Mouse (Mus musculus) stomach, postnatal 0 days (tissue): ENCODE results near the gene Snd1. TPM values are rescaled to one million over a fixed set of nuclear protein-coding genes. Genes with fewer than 3 reads are reported as not detected.

Source experiments
- ATAC-seq: fragments of 200-750 bp; cut with Nextera tagmentation; 2 replicates; pipeline ENCODE4 v1.8.0; 2017; ENCODE audit not compliant: low FRiP score, low TSS enrichment
- DNase-seq: peaks from one replicate; pipeline ENCODE4 v3.0.0-alpha.2; 2016; ENCODE audit warnings: low spot score
- H3K27ac ChIP-seq: fragments of 300-500 bp; sonication (generic); replicated peaks from 2 replicates; pipeline ENCODE4 v1.5.1; 2014; ENCODE audit warnings: mild to moderate bottlenecking, control low read depth
- H3K27me3 ChIP-seq: fragments of 300-500 bp; sonication (generic); 2 replicates; pipeline ENCODE4 v1.6.1; 2014; ENCODE audit warnings: low read length; ENCODE audit not compliant: control insufficient read depth, insufficient read depth
- H3K36me3 ChIP-seq: fragments of 300-500 bp; sonication (generic); 2 replicates; pipeline ENCODE4 v1.6.1; 2014; ENCODE audit warnings: low read length, mixed read lengths; ENCODE audit not compliant: control insufficient read depth, insufficient read depth
- H3K4me1 ChIP-seq: fragments of 300-500 bp; sonication (generic); replicated peaks from 2 replicates; pipeline ENCODE4 v1.6.1; 2014; ENCODE audit warnings: antibody characterized with exemption; ENCODE audit not compliant: control insufficient read depth, insufficient read depth
- H3K4me2 ChIP-seq: fragments of 300-500 bp; sonication (generic); replicated peaks from 2 replicates; pipeline ENCODE4 v1.6.1; 2014; ENCODE audit warnings: low read depth, mild to moderate bottlenecking, control low read depth, moderate library complexity
- H3K4me3 ChIP-seq: fragments of 300-500 bp; sonication (generic); 2 replicates; pipeline ENCODE4 v1.5.1; 2014; ENCODE audit warnings: low read depth, low read length, control low read depth
- H3K9ac ChIP-seq: fragments of 300-500 bp; sonication (generic); 2 replicates; pipeline ENCODE4 v1.6.1; 2014; ENCODE audit warnings: mild to moderate bottlenecking, low read length, control low read depth, mixed read lengths
- H3K9me3 ChIP-seq: fragments of 300-500 bp; sonication (generic); 2 replicates; pipeline ENCODE4 v1.6.1; 2016; ENCODE audit warnings: low read length; ENCODE audit not compliant: control insufficient read depth
- CTCF ChIP-seq: IDR thresholded peaks from 2 replicates; pipeline ENCODE4 v1.5.1; 2016; ENCODE audit warnings: antibody characterized with exemption, low read depth, mild to moderate bottlenecking, moderate library complexity
- EP300 ChIP-seq: optimal IDR thresholded peaks from 2 replicates; pipeline ENCODE3; 2016; ENCODE audit warnings: antibody characterized with exemption
- WGBS: fragments of 180-500 bp; shearing (Covaris S2); extraction: QIAGEN DNeasy Blood & Tissue Kit; methylation state at CpG from one replicate; pipeline ENCODE4 v1.1.7; 2014; 5-methylcytosine and 5-hydroxymethylcytosine counted together
- polyA plus RNA-seq: library from polyadenylated mRNA; unstranded; fragments of >200 nt; fragmentation: Nextera tagmentation; extraction: Ambion mirVana; gene quantifications from 2 replicates; pipeline ENCODE4 v1.2.1, GENCODE M21; 2015

The Snd1 gene
- polyA plus RNA-seq, 1 experiment from 2014 or later: 81.3 TPM

DNA sequence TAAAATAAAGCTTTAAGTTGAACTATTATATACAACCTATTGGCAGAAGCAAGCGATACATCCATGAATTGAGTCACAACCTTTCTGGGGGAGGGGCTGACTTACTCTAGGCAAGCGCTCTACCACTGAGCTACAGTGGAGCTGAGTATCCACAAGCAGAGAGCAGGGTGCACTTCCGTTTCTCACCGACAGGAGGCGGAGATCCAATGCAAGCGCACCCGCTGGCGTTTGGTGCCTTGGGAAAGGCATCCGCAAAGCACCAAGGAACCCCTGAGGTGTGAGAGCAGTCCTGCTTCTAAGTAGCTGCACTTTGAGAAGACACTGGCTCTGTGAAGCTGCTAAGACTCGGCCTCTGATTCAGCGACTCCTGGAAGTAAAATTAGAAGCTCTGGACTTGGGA, 480.6 kb downstream of the Snd1 start:
- peak; percentile 36 for DNase-seq
- no peak overlapping the region for H3K4me3 ChIP-seq
- H3K36me3 ChIP-seq: no peaks in the 10 kb centered on the region
- no peak overlapping the region for H3K4me2 ChIP-seq
- H3K9me3 ChIP-seq: no peaks in the 10 kb centered on the region
- no peak overlapping the region for H3K27ac ChIP-seq
- H3K9ac ChIP-seq: no peak overlapping the region
- H3K4me1 ChIP-seq: no peaks in the 10 kb centered on the region
- no peak for ATAC-seq
- 17% methylated on average over 11 of the region's 11 CpGs for WGBS
- TF ChIP-seq EP300 (no peak), CTCF (peak; percentile 76)
- H3K27me3 ChIP-seq: no peaks in the 10 kb centered on the region

DNA sequence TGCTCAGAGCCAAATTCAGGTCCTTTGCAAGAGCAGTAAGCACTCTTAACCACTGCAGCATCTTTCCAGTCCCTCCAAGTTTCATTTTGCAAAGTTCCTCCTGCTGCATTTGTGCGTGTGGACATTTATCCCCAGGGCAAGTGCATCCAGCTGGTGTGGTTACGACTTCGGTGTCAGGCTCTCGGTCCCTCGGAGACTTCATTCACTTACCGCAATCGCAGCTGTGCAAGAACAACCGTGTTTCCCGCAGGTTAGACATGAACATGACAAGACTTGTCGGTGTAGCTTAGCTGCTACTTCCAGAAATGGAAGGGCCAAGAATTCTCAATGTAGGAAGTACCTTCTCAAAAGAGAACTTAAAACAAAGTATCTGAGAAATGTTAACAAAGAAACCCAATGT, 482.5 kb downstream of the Snd1 start:
- no peak overlapping the region for H3K27ac ChIP-seq
- no peak overlapping the region for H3K9ac ChIP-seq
- no peak for ATAC-seq
- TF ChIP-seq EP300: no peak
- TF ChIP-seq CTCF: no peak
- no peaks in the 10 kb centered on the region for H3K4me1 ChIP-seq
- WGBS: 66% methylated on average over 10 of the region's 10 CpGs
- H3K27me3 ChIP-seq: no peaks in the 10 kb centered on the region
- H3K9me3 ChIP-seq: no peaks in the 10 kb centered on the region
- no peak for DNase-seq
- H3K4me3 ChIP-seq: no peak overlapping the region
- no peak overlapping the region for H3K4me2 ChIP-seq
- no peaks in the 10 kb centered on the region for H3K36me3 ChIP-seq

DNA sequence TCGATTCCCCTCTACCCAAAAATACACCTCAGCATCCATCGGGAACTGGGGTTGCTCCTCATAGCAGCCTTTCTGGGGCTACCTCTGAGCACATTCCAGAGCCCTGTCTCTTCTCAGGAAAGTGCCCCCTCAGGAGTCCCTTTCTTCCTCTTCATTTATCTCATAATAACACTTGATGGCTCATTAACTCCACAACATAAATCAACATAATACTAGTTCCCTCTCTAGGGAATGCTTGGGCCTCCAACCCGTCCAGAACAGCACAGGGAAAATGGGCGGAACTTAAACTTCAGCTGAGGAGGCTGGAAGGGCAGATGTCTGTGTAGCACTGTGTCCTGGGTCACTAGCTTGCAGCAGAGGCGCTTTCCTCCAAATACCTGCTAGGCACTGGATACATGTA, 488.2 kb downstream of the Snd1 start:
- H3K27me3 ChIP-seq: no peaks in the 10 kb centered on the region
- no peak overlapping the region for H3K4me3 ChIP-seq
- no peaks in the 10 kb centered on the region for H3K4me1 ChIP-seq
- DNase-seq (no peak), ATAC-seq (no peak)
- H3K9ac ChIP-seq: no peak overlapping the region
- no peaks in the 10 kb centered on the region for H3K36me3 ChIP-seq
- TF ChIP-seq EP300: no peak
- TF ChIP-seq CTCF: no peak
- H3K27ac ChIP-seq: no peak overlapping the region
- no peaks in the 10 kb centered on the region for H3K9me3 ChIP-seq
- H3K4me2 ChIP-seq: no peak overlapping the region
- 67% methylated on average over 5 of the region's 5 CpGs for WGBS

DNA sequence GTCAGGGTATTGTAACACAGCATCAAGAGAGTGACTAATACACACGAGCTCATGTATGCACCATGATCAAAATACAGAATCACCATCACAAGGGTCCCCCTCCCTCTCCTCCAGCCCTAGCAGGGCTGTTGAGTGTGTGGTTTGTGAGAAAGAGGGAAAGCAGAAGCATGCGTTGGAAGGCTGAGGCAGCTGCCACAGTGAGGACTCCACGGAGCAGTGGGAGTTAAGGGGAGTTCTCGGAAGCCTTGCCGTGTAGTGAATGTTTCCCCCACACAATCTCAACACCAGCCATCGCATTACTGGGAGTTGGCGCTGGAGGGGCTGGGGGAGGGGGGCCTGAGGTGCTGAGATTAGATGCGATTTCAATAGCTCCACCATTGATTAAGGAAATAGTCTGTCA, 490.3 kb downstream of the Snd1 start:
- H3K27ac ChIP-seq: no peak overlapping the region
- H3K4me2 ChIP-seq: no peak overlapping the region
- H3K36me3 ChIP-seq: no peaks in the 10 kb centered on the region
- WGBS: 49% methylated on average over 8 of the region's 8 CpGs
- H3K27me3 ChIP-seq: no peaks in the 10 kb centered on the region
- TF ChIP-seq EP300 (no peak), CTCF (no peak)
- H3K9ac ChIP-seq: no peak overlapping the region
- H3K4me3 ChIP-seq: no peak overlapping the region
- DNase-seq (no peak), ATAC-seq (no peak)
- no peaks in the 10 kb centered on the region for H3K4me1 ChIP-seq
- no peaks in the 10 kb centered on the region for H3K9me3 ChIP-seq

DNA sequence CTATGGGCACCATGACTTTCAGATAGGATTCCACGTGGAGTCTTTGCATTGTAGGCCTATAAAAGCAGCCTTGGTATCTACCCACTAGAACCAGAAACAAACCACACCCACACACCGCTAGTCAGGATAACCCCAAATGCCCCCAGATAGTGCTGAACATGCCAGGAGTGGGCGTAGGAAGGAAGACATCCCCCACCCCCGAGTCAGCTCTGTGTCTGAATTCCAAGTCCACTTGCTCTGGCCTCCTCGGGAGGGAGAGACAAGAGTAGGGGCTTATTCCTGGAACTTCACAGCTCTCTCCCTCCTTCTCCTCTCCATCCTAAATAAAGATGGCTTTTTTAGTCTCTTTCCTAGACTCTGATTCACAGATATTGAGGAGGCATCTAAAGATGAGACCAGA, 494.7 kb downstream of the Snd1 start:
- H3K9ac ChIP-seq: no peak overlapping the region
- H3K27ac ChIP-seq: no peak overlapping the region
- H3K4me3 ChIP-seq: no peak overlapping the region
- H3K4me1 ChIP-seq: no peaks in the 10 kb centered on the region
- H3K27me3 ChIP-seq: no peaks in the 10 kb centered on the region
- TF ChIP-seq EP300 (no peak), CTCF (no peak)
- 25% methylated on average over 5 of the region's 5 CpGs for WGBS
- H3K9me3 ChIP-seq: no peaks in the 10 kb centered on the region
- ATAC-seq: no peak
- no peak overlapping the region for H3K4me2 ChIP-seq
- DNase-seq: no peak
- H3K36me3 ChIP-seq: no peaks in the 10 kb centered on the region

DNA sequence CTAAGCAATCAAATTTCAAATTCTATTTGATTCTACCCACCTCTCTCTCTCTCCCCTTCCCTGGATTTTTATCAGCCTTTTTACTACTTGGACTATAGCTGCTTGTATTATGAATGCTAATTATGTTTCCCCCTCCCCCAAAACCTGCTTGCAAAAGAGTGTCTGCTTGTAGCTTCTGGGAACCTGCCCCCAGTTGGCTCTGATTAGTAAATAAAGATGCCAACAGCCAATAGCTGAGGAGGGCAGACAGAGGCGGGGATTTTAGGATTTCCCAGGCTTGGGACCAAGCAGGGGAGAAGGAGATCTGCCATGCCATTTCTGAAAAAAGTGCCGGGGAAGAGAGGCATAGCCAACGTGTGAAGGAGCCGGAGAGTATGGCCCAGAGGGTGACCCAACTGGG, 495.8 kb downstream of the Snd1 start:
- 41% methylated on average over 4 of the region's 4 CpGs for WGBS
- no peak overlapping the region for H3K9ac ChIP-seq
- no peak overlapping the region for H3K27ac ChIP-seq
- DNase-seq: no peak
- H3K9me3 ChIP-seq: no peaks in the 10 kb centered on the region
- no peaks in the 10 kb centered on the region for H3K36me3 ChIP-seq
- H3K4me1 ChIP-seq: no peaks in the 10 kb centered on the region
- ATAC-seq: no peak
- H3K4me3 ChIP-seq: no peak overlapping the region
- no peak for TF ChIP-seq EP300
- no peak for TF ChIP-seq CTCF
- no peaks in the 10 kb centered on the region for H3K27me3 ChIP-seq
- H3K4me2 ChIP-seq: no peak overlapping the region

DNA sequence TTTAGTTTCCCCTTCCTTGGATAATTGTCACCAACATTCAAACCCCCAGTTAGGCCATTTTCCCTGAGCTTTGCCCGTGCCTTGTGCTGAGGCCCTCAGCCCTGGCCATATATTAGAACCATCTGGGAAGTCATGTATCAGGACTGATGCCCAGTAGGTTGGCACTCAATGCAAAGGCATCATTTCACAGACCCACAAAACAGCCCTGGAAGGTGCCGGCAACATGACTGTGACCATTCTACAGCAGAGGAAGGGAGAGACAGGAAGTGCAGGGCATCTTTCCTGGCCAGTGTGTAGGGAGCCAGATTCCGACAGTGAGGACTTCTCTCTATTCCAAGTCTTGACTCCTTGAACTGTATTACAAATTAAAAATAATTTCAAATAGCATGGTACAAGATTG, 499.6 kb downstream of the Snd1 start:
- TF ChIP-seq EP300 (no peak), CTCF (no peak)
- H3K4me3 ChIP-seq: no peak overlapping the region
- H3K9me3 ChIP-seq: no peaks in the 10 kb centered on the region
- no peaks in the 10 kb centered on the region for H3K4me1 ChIP-seq
- H3K27me3 ChIP-seq: no peaks in the 10 kb centered on the region
- ATAC-seq (no peak), DNase-seq (no peak)
- H3K36me3 ChIP-seq: no peaks in the 10 kb centered on the region
- no peak overlapping the region for H3K27ac ChIP-seq
- H3K9ac ChIP-seq: no peak overlapping the region
- no peak overlapping the region for H3K4me2 ChIP-seq
- WGBS: 88% methylated on average over 3 of the region's 3 CpGs
